8 mouse cellular contexts compared by ENCODE assay signal in the genomic region with DNA sequence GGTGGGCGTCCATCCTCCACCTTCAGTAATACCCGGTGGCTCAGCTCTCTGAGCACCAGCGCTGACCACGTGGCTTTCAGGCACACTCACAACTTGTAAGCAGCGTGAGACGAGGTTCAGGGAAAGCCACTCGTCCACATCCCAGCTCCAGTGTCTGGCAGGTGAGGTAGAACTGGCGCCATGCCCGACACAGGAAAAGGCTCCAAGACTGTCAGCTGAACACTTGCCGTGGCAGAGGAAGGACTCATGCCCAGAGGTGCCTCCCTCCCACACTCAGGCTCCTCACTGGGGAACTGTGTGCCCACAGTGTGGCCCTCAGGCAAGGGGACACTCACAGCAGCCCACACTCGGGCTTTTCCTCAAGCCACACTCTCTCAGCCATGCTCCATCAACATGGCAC. TPM values are rescaled to one million over a fixed set of nuclear protein-coding genes. Genes with fewer than 3 reads are reported as not detected.
DNase-seq lines count a peak whose midpoint lies in the region; ATAC-seq and TF ChIP-seq lines count a peak whose summit lies in the region.

No protein-coding gene starts in this region.

- no peak overlapping the region; the same call in 1 of the 2 replicates for H3K4me2 ChIP-seq in embryonic facial prominence, embryonic 12.5 days (replicated peaks)
- no peak overlapping the region for H3K4me2 ChIP-seq in intestine, embryonic 16.5 days (ENCODE audit: low read depth, low read length)
- H3K4me2 ChIP-seq in lung, postnatal 0 days (replicated peaks; ENCODE audit: low read depth, low read length) = no peak overlapping the region
- no peak overlapping the region for H3K4me2 ChIP-seq in forebrain, postnatal 0 days (ENCODE audit: low read depth)

- no peaks in the 10 kb centered on the region for H3K9me3 ChIP-seq in embryonic facial prominence, embryonic 12.5 days
- no peaks in the 10 kb centered on the region for H3K9me3 ChIP-seq in intestine, embryonic 16.5 days (ENCODE audit: control insufficient read depth, low read length)
- no peaks in the 10 kb centered on the region for H3K9me3 ChIP-seq in lung, postnatal 0 days (ENCODE audit: low read length)
- no peaks in the 10 kb centered on the region for H3K9me3 ChIP-seq in forebrain, postnatal 0 days (ENCODE audit: low read length)

- WGBS in embryonic facial prominence, embryonic 12.5 days = 68% methylated on average over 11 of the region's 11 CpGs
- WGBS in intestine, embryonic 16.5 days = 70% methylated on average over 11 of the region's 11 CpGs
- WGBS in lung, postnatal 0 days = 30% methylated on average over 11 of the region's 11 CpGs
- WGBS in forebrain, postnatal 0 days = 58% methylated on average over 11 of the region's 11 CpGs

- no peak for ATAC-seq in cerebellum, adult (ENCODE audit: insufficient number of reproducible peaks, low FRiP score, low TSS enrichment)
- ATAC-seq in embryonic facial prominence, embryonic 12.5 days (ENCODE audit: insufficient number of reproducible peaks, insufficient read depth, low FRiP score, low TSS enrichment) = no peak
- no peak for ATAC-seq in intestine, embryonic 16.5 days
- ATAC-seq in lung, postnatal 0 days = peak; percentile 10
- no peak for ATAC-seq in forebrain, postnatal 0 days

- H3K27me3 ChIP-seq in embryonic facial prominence, embryonic 12.5 days = no peaks in the 10 kb centered on the region
- no peaks in the 10 kb centered on the region for H3K27me3 ChIP-seq in intestine, embryonic 16.5 days (replicated peaks; ENCODE audit: control insufficient read depth, insufficient read depth, low read length)
- H3K27me3 ChIP-seq in lung, postnatal 0 days (replicated peaks; ENCODE audit: insufficient read depth, low read length) = no peaks in the 10 kb centered on the region
- H3K27me3 ChIP-seq in forebrain, postnatal 0 days (ENCODE audit: insufficient read depth, low read length) = no peaks in the 10 kb centered on the region

- peak; percentile 56 to 70 for DNase-seq in cerebellum, postnatal 25 days
- DNase-seq in lung, postnatal 0 days (ENCODE audit: low spot score) = peak; percentile 76
- no peak for DNase-seq in ovary, postnatal 14 days (ENCODE audit: low spot score)
- no peak for DNase-seq in forebrain, postnatal 0 days
- no peak for DNase-seq in layer of hippocampus, adult 8-10 months (ENCODE audit: low spot score in 2 of 2)

- no peak for TF ChIP-seq CTCF in lung, postnatal 0 days (IDR thresholded peaks at IDR 0.05)
- no peak for TF ChIP-seq CTCF in forebrain, postnatal 0 days (IDR thresholded peaks at IDR 0.05; ENCODE audit: low read depth)

- no peak overlapping the region for H3K4me3 ChIP-seq in embryonic facial prominence, embryonic 12.5 days
- no peak overlapping the region for H3K4me3 ChIP-seq in intestine, embryonic 16.5 days (ENCODE audit: low read length)
- no peak overlapping the region for H3K4me3 ChIP-seq in lung, postnatal 0 days (ENCODE audit: low read depth, low read length)
- H3K4me3 ChIP-seq in forebrain, postnatal 0 days (ENCODE audit: low read depth, low read length) = no peak overlapping the region

- H3K36me3 ChIP-seq in embryonic facial prominence, embryonic 12.5 days = peaks cover 57% of the 10 kb centered on the region
- H3K36me3 ChIP-seq in intestine, embryonic 16.5 days (ENCODE audit: control insufficient read depth, insufficient read depth, low read length) = peaks cover 7% of the 10 kb centered on the region
- peaks cover 21% of the 10 kb centered on the region; the same call in 1 of the 2 replicates for H3K36me3 ChIP-seq in lung, postnatal 0 days (ENCODE audit: insufficient read depth, low read length)
- H3K36me3 ChIP-seq in forebrain, postnatal 0 days (ENCODE audit: insufficient read depth) = peaks cover 64% of the 10 kb centered on the region

- peak overlapping the region; percentile 30; the same call in 1 of the 2 replicates for H3K9ac ChIP-seq in embryonic facial prominence, embryonic 12.5 days
- H3K9ac ChIP-seq in intestine, embryonic 16.5 days (ENCODE audit: low read depth, low read length) = peak overlapping the region; percentile 62
- H3K9ac ChIP-seq in lung, postnatal 0 days (replicated peaks; ENCODE audit: low read depth) = no peak overlapping the region
- H3K9ac ChIP-seq in forebrain, postnatal 0 days = no peak overlapping the region

- TF ChIP-seq EP300 in lung, postnatal 0 days (IDR thresholded peaks at IDR 0.05) = no peak

- peaks cover 63% of the 10 kb centered on the region for H3K4me1 ChIP-seq in embryonic facial prominence, embryonic 12.5 days
- peaks cover 88% of the 10 kb centered on the region for H3K4me1 ChIP-seq in intestine, embryonic 16.5 days (ENCODE audit: control insufficient read depth, insufficient read depth, low read length)
- H3K4me1 ChIP-seq in lung, postnatal 0 days (ENCODE audit: insufficient read depth, low read depth, low read length) = peaks cover 80% of the 10 kb centered on the region
- no peaks in the 10 kb centered on the region for H3K4me1 ChIP-seq in forebrain, postnatal 0 days (ENCODE audit: insufficient read depth)

- H3K27ac ChIP-seq in embryonic facial prominence, embryonic 12.5 days = peak overlapping the region; percentile 95
- H3K27ac ChIP-seq in intestine, embryonic 16.5 days (ENCODE audit: low read length) = peak overlapping the region; percentile 97
- peak overlapping the region; percentile 94 for H3K27ac ChIP-seq in lung, postnatal 0 days (ENCODE audit: low read length)
- no peak overlapping the region for H3K27ac ChIP-seq in forebrain, postnatal 0 days (ENCODE audit: low read depth, low read length)

RNA-seq across cellular contexts. Expression of a gene that starts 7.1 kb away (rescaled TPM):
- 115 TPM in 2 replicates for polyA plus RNA-seq in embryonic facial prominence, embryonic 12.5 days (2016; fragmentation: Nextera tagmentation; extraction: Ambion mirVana)
- 132 and 137 TPM in 2 replicates for polyA plus RNA-seq in intestine, embryonic 16.5 days (2015; fragmentation: Nextera tagmentation; extraction: Ambion mirVana)
- polyA plus RNA-seq in lung, postnatal 0 days (2015; fragmentation: Nextera tagmentation; extraction: Ambion mirVana) = 223 and 230 TPM in 2 replicates
- total RNA-seq in forebrain, postnatal 0 days (2014; rRNA removed) = 61.6 and 63.0 TPM in 2 replicates
- polyA plus RNA-seq in forebrain, postnatal 0 days (2015; fragmentation: Nextera tagmentation; extraction: Ambion mirVana) = 69.7 and 74.1 TPM in 2 replicates
- 10 to 100 TPM; 51.1 to 53.5 (median 53.1) TPM for total RNA-seq in layer of hippocampus, adult 8-10 months (2022)

RNA-seq across cellular contexts. Expression of a gene that starts 7.2 kb away (rescaled TPM):
- 50.4 and 50.7 TPM in 2 replicates for polyA plus RNA-seq in embryonic facial prominence, embryonic 12.5 days (2016; fragmentation: Nextera tagmentation; extraction: Ambion mirVana)
- polyA plus RNA-seq in intestine, embryonic 16.5 days (2015; fragmentation: Nextera tagmentation; extraction: Ambion mirVana) = 36.4 and 43.5 TPM in 2 replicates
- 28.9 and 30.1 TPM in 2 replicates for polyA plus RNA-seq in lung, postnatal 0 days (2015; fragmentation: Nextera tagmentation; extraction: Ambion mirVana)
- total RNA-seq in forebrain, postnatal 0 days (2014; rRNA removed) = 45.1 and 46.8 TPM in 2 replicates
- polyA plus RNA-seq in forebrain, postnatal 0 days (2015; fragmentation: Nextera tagmentation; extraction: Ambion mirVana) = 31.0 and 35.2 TPM in 2 replicates
- 10 to 100 TPM; 74.5 to 85.7 (median 77.6) TPM for total RNA-seq in layer of hippocampus, adult 8-10 months (2022)

Comparison
In these comparisons a context has a peak if more than half of its experiments do, and no peak if none do; other contexts are left out.
1. DNase-seq: peak in cerebellum, postnatal 25 days (2 of 2) and lung, postnatal 0 days (single experiment); none in ovary, postnatal 14 days (single experiment), forebrain, postnatal 0 days (single experiment) and layer of hippocampus, adult 8-10 months (0 of 2).
2. H3K9ac ChIP-seq: peak in embryonic facial prominence, embryonic 12.5 days (single experiment) and intestine, embryonic 16.5 days (single experiment); none in lung, postnatal 0 days (single experiment) and forebrain, postnatal 0 days (single experiment).